Mouse (Mus musculus): ENCODE measurements around the gene Mamstr.

GRCm38 (mm10) chr7:45695098-45695497 is 55.3 kb downstream of the Mamstr start:
- TF ChIP-seq CTCF (IDR thresholded peaks at IDR 0.05; ENCODE audit: borderline replicate concordance, extremely low read depth, insufficient read depth, insufficient read length) (no peak), POLR2A (IDR thresholded peaks at IDR 0.05; ENCODE audit: borderline replicate concordance, extremely low read depth, insufficient read depth, insufficient read length, poor library complexity, severe bottlenecking) (no peak)
